Mouse (Mus musculus) kidney, embryonic 14.5 days (tissue): ENCODE data around the gene Tsga10ip. TPM values are rescaled to one million over a fixed set of nuclear protein-coding genes. Genes with fewer than 3 reads are reported as not detected.
"Not testable (repeated sequence)": the region's sequence is repeated elsewhere in the genome, so short reads cannot be mapped to it uniquely, and the experiment has no call there.

Experiments used
- ATAC-seq: fragments of 200-750 bp; cut with Nextera tagmentation; 2 replicates; pipeline ENCODE4 v1.8.0; 2017; ENCODE audit warnings: moderate number of reproducible peaks, mild to moderate bottlenecking, moderate TSS enrichment, moderate library complexity; ENCODE audit not compliant: low FRiP score, low TSS enrichment
- H3K27ac ChIP-seq: fragments of 300-500 bp; sonication (generic); 2 replicates; pipeline ENCODE4 v1.5.1; 2014; ENCODE audit warnings: low read depth, mild to moderate bottlenecking, low read length, moderate library complexity, mixed read lengths
- H3K27me3 ChIP-seq: fragments of 300-500 bp; sonication (generic); 2 replicates; pipeline ENCODE4 v1.6.1; 2014; ENCODE audit warnings: mild to moderate bottlenecking, low read length; ENCODE audit not compliant: control insufficient read depth, insufficient read depth
- H3K36me3 ChIP-seq: fragments of 300-500 bp; sonication (generic); 2 replicates; pipeline ENCODE4 v1.6.1; 2014; ENCODE audit warnings: low read length, mixed read lengths; ENCODE audit not compliant: control insufficient read depth, insufficient read depth
- H3K4me1 ChIP-seq: fragments of 300-500 bp; sonication (generic); 2 replicates; pipeline ENCODE4 v1.6.1; 2014; ENCODE audit warnings: low read length, mixed read lengths; ENCODE audit not compliant: control insufficient read depth, insufficient read depth
- H3K4me2 ChIP-seq: fragments of 300-500 bp; sonication (generic); replicated peaks from 2 replicates; pipeline ENCODE4 v1.6.1; 2014; ENCODE audit warnings: low read depth, mild to moderate bottlenecking, low read length
- H3K4me3 ChIP-seq: fragments of 300-500 bp; sonication (generic); 2 replicates; pipeline ENCODE4 v1.5.1; 2014; ENCODE audit warnings: mild to moderate bottlenecking, low read length
- H3K9ac ChIP-seq: fragments of 300-500 bp; sonication (generic); 2 replicates; pipeline ENCODE4 v1.6.1; 2014; ENCODE audit warnings: low read depth, mild to moderate bottlenecking, low read length, moderate library complexity
- H3K9me3 ChIP-seq: fragments of 300-500 bp; sonication (generic); 2 replicates; pipeline ENCODE4 v1.6.1; 2016; ENCODE audit warnings: low read length; ENCODE audit not compliant: control insufficient read depth
- WGBS: fragments of 180-500 bp; shearing (Covaris S2); extraction: QIAGEN DNeasy Blood & Tissue Kit; methylation state at CpG from one replicate; pipeline ENCODE4 v1.1.7; 2014; 5-methylcytosine and 5-hydroxymethylcytosine counted together
- polyA plus RNA-seq: library from polyadenylated mRNA; unstranded; fragments of >200 nt; fragmentation: Nextera tagmentation; extraction: Ambion mirVana; gene quantifications from 2 replicates; pipeline ENCODE4 v1.2.1, GENCODE M21; 2014

The Tsga10ip gene
- polyA plus RNA-seq, 1 experiment from 2014 or later, result 0.35 TPM

GRCm38 (mm10) chr19:5407133-5407532 lies 4.8 kb upstream of the Tsga10ip start:
- ATAC-seq, result peak; percentile 68
- Histone ChIP-seq H3K27me3 (no peaks in the 10 kb centered on the region), H3K4me3 (peak overlapping the region; percentile 59), H3K9me3 (no peaks in the 10 kb centered on the region), H3K4me1 (0 out of 2 replicates have a peak, but pooled peaks cover 3% of the 10 kb centered on the region), H3K36me3 (0 out of 2 replicates have a peak, but pooled peaks cover 4% of the 10 kb centered on the region), H3K4me2 (peak overlapping the region; percentile 77), H3K27ac (peak overlapping the region; percentile 94), H3K9ac (peak overlapping the region; percentile 74)
- 21% methylated on average over 7 of the region's 7 CpGs for WGBS

DNA sequence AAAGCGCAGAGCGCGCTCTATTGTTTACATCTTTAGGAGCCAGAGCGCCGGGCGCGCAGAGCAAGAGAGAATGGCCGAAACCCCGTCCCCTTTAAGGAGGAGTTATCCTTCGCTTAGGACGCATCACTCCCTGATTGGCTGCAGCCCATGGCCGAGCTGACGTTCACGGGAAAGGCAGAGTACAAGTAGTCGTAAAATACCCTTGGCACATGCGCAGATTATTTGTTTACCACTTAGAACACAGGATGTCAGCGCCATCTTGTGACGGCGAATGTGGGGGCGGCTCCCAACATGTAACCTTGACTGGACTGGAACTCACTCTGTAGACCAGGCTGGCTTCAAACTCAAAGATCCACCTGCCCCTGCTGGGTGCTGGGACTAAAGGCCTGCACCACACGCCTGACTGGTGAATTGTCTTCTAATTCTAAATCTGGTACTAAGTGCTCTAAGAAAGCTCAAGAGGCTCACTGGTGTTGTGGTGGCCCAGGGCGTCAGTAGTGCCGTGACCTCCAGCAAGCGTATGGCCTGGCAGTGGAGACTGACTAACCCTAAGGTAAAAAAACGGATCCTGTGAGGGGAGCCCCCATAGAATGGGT lies 4.3 kb upstream of the Tsga10ip start:
- WGBS, result 22% methylated on average over 21 of the region's 25 CpGs
- H3K9ac ChIP-seq, result peak overlapping the region; percentile 74
- ATAC-seq, result peak; percentile 84
- H3K27ac ChIP-seq, result peak overlapping the region; percentile 94
- H3K27me3 ChIP-seq, H3K36me3 ChIP-seq, H3K4me1 ChIP-seq, H3K9me3 ChIP-seq: not testable (repeated sequence)
- H3K4me2 ChIP-seq, result peak overlapping the region; percentile 77
- peak overlapping the region; percentile 59 for H3K4me3 ChIP-seq

DNA sequence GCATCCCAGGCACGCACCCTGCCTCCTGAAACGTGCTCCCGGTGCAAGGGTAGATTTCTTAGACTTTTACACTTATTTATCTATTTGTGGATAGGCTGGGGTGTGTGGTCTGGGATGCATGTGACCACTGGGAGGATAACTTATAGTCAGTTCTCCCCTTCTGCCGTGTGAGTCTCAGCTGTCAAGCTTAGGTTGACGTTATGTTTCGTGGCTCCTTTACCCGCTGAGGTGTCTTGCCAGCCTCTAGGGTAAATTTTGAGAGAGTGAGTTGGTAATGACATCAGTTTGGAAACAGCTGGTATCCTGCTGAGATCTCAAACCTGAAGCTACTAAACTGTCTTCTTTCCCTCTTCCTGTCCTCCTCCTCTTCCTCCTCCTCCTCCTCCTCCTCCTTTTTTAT lies 3.6 kb upstream of the Tsga10ip start:
- Histone ChIP-seq H3K9me3 (no peaks in the 10 kb centered on the region), H3K9ac (peak overlapping the region; percentile 51; the same call in 1 of the 2 replicates), H3K4me2 (peak overlapping the region; percentile 52), H3K36me3 (0 out of 2 replicates have a peak, but pooled peaks cover 4% of the 10 kb centered on the region), H3K4me3 (peak overlapping the region; percentile 39), H3K27me3 (no peaks in the 10 kb centered on the region), H3K4me1 (0 out of 2 replicates have a peak, but pooled peaks cover 3% of the 10 kb centered on the region), H3K27ac (peak overlapping the region; percentile 26; the same call in 1 of the 2 replicates)
- ATAC-seq, result no peak
- WGBS, result 14% methylated on average over 7 of the region's 7 CpGs

- 74% methylated on average over 4 of the region's 4 CpGs for WGBS
- not testable (repeated sequence) for H3K9ac ChIP-seq, H3K9me3 ChIP-seq, H3K4me1 ChIP-seq, H3K4me3 ChIP-seq, H3K27ac ChIP-seq, H3K27me3 ChIP-seq, H3K4me2 ChIP-seq, H3K36me3 ChIP-seq, ATAC-seq
Measured at GRCm38 (mm10) chr19:5401073-5401472, 1.3 kb downstream of the Tsga10ip start.

DNA sequence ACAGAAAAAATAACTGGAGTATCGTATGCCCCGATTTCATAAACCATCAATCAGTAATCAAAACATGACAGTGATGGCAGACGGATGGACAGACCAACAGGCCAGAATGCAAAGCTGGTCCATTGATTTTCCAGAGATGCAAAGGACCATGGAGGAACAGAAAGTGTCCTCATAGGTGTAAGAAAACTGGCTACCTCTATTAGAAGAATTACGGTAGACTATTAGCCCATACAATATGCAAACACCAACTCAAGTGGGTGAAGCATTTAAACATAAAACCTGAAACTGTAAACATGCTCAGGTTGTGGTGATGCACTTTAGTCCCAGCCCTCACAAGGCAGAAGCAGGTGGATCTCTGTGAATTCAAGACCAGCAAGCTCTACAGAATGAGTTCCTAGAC lies 7.0 kb downstream of the Tsga10ip start:
- no peaks in the 10 kb centered on the region for H3K27me3 ChIP-seq
- no peak overlapping the region for H3K4me3 ChIP-seq
- WGBS, result 75% methylated on average over 4 of the region's 4 CpGs
- H3K9ac ChIP-seq, result no peak overlapping the region
- no peak for ATAC-seq
- H3K36me3 ChIP-seq, result no peaks in the 10 kb centered on the region
- H3K27ac ChIP-seq, result no peak overlapping the region
- H3K9me3 ChIP-seq, result no peaks in the 10 kb centered on the region
- H3K4me1 ChIP-seq, result 0 out of 2 replicates have a peak, but pooled peaks cover 1% of the 10 kb centered on the region
- H3K4me2 ChIP-seq, result no peak overlapping the region

- Histone ChIP-seq H3K27ac (no peak overlapping the region), H3K9me3 (no peaks in the 10 kb centered on the region), H3K36me3 (no peaks in the 10 kb centered on the region), H3K4me2 (no peak overlapping the region), H3K9ac (no peak overlapping the region), H3K4me1 (peaks cover 8% of the 10 kb centered on the region; the same call in 1 of the 2 replicates), H3K27me3 (no peaks in the 10 kb centered on the region), H3K4me3 (no peak overlapping the region)
- 51% methylated on average over 10 of the region's 10 CpGs for WGBS
- ATAC-seq, result no peak
Measured at GRCm38 (mm10) chr19:5394168-5394567, 8.2 kb downstream of the Tsga10ip start.

DNA sequence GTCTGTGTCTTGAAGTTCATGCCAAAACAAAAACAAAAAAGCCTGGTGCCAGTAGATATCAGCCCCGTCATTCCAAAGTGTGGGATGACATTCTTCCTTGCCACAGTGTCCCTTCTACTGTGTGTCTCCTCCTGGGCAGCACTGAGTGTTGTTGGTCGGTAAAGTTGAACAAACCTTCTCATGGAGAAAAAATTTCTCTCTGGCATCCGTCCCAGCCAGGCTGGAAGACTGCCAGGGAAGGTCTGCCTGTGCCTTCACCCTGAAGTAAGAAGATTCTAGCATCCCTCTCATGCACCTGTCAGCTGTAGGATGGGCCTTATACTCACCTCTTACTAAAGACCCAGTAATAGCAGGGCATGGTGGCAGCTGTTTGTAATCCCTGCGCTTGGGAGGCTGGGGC lies 9.4 kb downstream of the Tsga10ip start:
- 66% methylated on average over 4 of the region's 4 CpGs for WGBS
- no peak for ATAC-seq
- H3K27ac ChIP-seq, result no peak overlapping the region

GRCm38 (mm10) chr19:5390416-5390815 lies 11.9 kb downstream of the Tsga10ip start:
- Histone ChIP-seq H3K9me3 (no peaks in the 10 kb centered on the region), H3K27me3 (no peaks in the 10 kb centered on the region), H3K27ac (peak overlapping the region; percentile 6; the same call in 1 of the 2 replicates), H3K9ac (peak overlapping the region; percentile 47; the same call in 1 of the 2 replicates), H3K36me3 (peaks cover 8% of the 10 kb centered on the region; the same call in 1 of the 2 replicates), H3K4me3 (peak overlapping the region; percentile 97), H3K4me1 (peaks cover 16% of the 10 kb centered on the region), H3K4me2 (peak overlapping the region; percentile 60)
- ATAC-seq, result no peak
- 69% methylated on average over 8 of the region's 8 CpGs for WGBS

More for the DNA sequence above, 9.4 kb downstream of the Tsga10ip start:
- Histone ChIP-seq H3K36me3 (no peaks in the 10 kb centered on the region), H3K9ac (no peak overlapping the region), H3K4me1 (peaks cover 8% of the 10 kb centered on the region; the same call in 1 of the 2 replicates), H3K9me3 (no peaks in the 10 kb centered on the region), H3K27me3 (no peaks in the 10 kb centered on the region), H3K4me2 (no peak overlapping the region), H3K4me3 (no peak overlapping the region)

DNA sequence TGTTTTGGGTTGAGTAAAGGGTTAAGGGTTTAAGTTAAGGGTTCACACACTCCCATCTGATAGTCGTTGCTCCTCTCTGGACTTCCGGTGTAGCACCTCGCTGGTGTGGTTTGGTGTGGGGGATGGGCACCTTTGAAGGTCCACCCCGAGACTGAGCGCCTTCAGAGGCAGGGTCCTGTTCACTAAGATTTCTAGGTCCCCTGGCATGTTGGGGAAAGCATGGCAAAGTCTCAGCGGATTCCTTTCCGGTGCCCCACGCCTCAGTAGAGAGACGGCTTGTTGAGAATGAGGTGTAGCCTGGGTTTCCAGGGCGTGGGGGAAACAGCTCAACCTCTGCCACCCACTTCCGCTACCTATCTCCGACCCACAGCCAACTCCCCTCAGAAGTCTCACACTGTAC lies 12.7 kb downstream of the Tsga10ip start:
- Histone ChIP-seq H3K4me3 (peak overlapping the region; percentile 97), H3K36me3 (peaks cover 16% of the 10 kb centered on the region), H3K9ac (peak overlapping the region; percentile 47; the same call in 1 of the 2 replicates), H3K4me1 (peaks cover 16% of the 10 kb centered on the region), H3K4me2 (peak overlapping the region; percentile 60), H3K27me3 (no peaks in the 10 kb centered on the region), H3K27ac (peak overlapping the region; percentile 6; the same call in 1 of the 2 replicates), H3K9me3 (no peaks in the 10 kb centered on the region)
- ATAC-seq, result no peak; the same call in 1 of the 2 replicates
- 22% methylated on average over 12 of the region's 12 CpGs for WGBS
